Mouse (Mus musculus) heart, embryonic 10.5 days (tissue): Measurements from ENCODE around the gene Enkd1. TPM values are rescaled to one million over a fixed set of nuclear protein-coding genes. Genes with fewer than 3 reads are reported as not detected.

Experiments
- DNase-seq: peaks from one replicate; pipeline ENCODE4 v3.0.0-alpha.2; 2017; ENCODE audit warnings: low spot score
- H3K27ac ChIP-seq: fragments of 300-500 bp; sonication (generic); 2 replicates; pipeline ENCODE4 v1.5.1; 2016; ENCODE audit warnings: mild to moderate bottlenecking
- H3K27me3 ChIP-seq: fragments of 300-500 bp; sonication (generic); 2 replicates; pipeline ENCODE4 v1.6.1; 2016; ENCODE audit warnings: mild to moderate bottlenecking; ENCODE audit not compliant: poor library complexity, insufficient read depth, severe bottlenecking
- H3K36me3 ChIP-seq: fragments of 300-500 bp; sonication (generic); 2 replicates; pipeline ENCODE4 v1.6.1; 2016; ENCODE audit warnings: mild to moderate bottlenecking, moderate library complexity
- H3K4me1 ChIP-seq: fragments of 300-500 bp; sonication (generic); 2 replicates; pipeline ENCODE4 v1.6.1; 2016; ENCODE audit warnings: mild to moderate bottlenecking
- H3K4me3 ChIP-seq: fragments of 300-500 bp; sonication (generic); 2 replicates; pipeline ENCODE4 v1.5.1; 2016; ENCODE audit warnings: mild to moderate bottlenecking, moderate library complexity
- H3K9me3 ChIP-seq: fragments of 300-500 bp; sonication (generic); 2 replicates; pipeline ENCODE4 v1.6.1; 2016; ENCODE audit warnings: mild to moderate bottlenecking, moderate library complexity
- WGBS: fragments of 180-500 bp; shearing (Covaris S2); methylation state at CpG from one replicate; pipeline ENCODE4 v1.1.7; 2016; 5-methylcytosine and 5-hydroxymethylcytosine counted together
- polyA plus RNA-seq: library from polyadenylated mRNA; unstranded; fragments of >200 nt; fragmentation: Nextera tagmentation; extraction: Ambion mirVana; gene quantifications from 2 replicates; pipeline ENCODE4 v1.2.1, GENCODE M21; 2016

Enkd1 gene
- polyA plus RNA-seq = 18.7 and 28.8 TPM in 2 replicates

DNA sequence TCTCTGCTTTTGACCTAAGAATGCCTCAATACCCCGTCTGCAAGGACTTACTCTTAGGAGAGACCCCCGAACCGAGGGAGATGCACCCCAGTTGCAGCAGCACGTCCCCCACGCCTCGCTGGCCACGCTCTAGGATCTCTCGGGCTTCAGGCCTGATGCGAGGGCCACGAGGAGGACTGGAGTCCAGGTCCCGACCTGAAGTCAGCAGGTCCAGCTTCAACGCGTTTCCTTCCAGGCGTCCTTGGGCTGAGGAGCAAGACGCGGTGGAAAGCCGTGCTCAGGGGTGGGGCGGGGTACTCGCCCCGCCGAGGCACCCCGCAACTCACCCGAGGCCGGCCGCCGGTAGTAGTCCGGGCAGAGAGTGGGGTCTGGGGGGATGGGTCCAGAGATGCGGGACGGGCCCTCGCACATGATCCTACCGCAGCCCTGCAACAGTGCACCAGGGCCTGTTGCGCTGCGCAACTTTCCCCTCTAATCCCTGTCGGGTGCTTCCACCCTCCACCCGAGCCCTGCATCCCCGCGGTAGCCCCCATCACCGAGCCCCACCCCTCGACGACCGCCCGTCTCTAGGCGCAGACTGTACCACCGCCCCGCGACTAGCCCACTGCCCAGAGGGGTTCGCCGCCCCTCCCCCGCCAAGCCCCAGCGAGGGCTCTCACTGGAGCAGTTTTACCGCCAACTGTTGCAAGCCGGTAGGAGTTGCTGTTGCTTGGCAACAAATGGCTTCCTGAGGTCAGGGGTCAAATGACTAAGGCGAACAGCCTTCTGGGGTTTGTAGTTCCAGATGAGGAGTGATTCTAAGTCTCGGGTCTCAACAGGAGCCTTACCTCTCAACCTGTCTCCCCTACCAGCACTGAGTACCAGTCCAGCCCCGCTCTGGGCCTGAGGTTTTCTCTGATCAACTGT lies at the start of gene Enkd1, which contains the start of gene 4933405L10Rik:
Enkd1 (minus strand) TSS at position 713 of the 906 bp plus-strand sequence.
4933405L10Rik (plus strand) TSS at position 158 of the 906 bp plus-strand sequence.
- peak; percentile 95 for DNase-seq
- Histone ChIP-seq H3K36me3 (peaks cover 19% of the 10 kb centered on the region), H3K4me3 (peak within 1 kb of the TSS; percentile 79), H3K4me1 (peaks cover 21% of the 10 kb centered on the region), H3K9me3 (no peaks in the 10 kb centered on the region), H3K27ac (peak within 1 kb of the TSS; percentile 84), H3K27me3 (no peaks in the 10 kb centered on the region)
- WGBS = 1% methylated on average over 55 of the region's 55 CpGs

DNA sequence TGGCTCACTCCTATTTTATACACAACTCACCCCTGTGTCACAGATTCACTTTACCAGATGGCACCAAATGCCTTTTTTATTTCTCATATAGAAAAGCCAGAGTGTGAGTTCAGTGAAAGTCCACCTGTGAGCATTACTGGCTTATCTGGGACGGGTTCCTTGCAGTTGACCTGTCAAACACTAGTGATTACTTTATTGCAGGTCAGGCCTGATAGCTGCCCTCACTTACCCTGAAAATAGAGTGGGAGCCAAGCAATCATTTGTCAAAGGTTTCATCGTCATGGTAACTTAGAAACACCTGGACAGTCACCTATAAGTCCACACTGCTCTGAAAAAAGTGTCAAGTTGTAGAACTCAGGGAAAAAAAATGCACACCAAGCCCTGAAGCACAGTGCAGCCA lies 46.7 kb upstream of the Enkd1 start:
- no peaks in the 10 kb centered on the region for H3K36me3 ChIP-seq
- 71% methylated on average over 2 of the region's 2 CpGs for WGBS
- no peaks in the 10 kb centered on the region for H3K9me3 ChIP-seq
- no peak for DNase-seq
- H3K27me3 ChIP-seq = no peaks in the 10 kb centered on the region
- peaks cover 28% of the 10 kb centered on the region for H3K4me1 ChIP-seq
- H3K27ac ChIP-seq = no peak overlapping the region
- H3K4me3 ChIP-seq = no peak overlapping the region

DNA sequence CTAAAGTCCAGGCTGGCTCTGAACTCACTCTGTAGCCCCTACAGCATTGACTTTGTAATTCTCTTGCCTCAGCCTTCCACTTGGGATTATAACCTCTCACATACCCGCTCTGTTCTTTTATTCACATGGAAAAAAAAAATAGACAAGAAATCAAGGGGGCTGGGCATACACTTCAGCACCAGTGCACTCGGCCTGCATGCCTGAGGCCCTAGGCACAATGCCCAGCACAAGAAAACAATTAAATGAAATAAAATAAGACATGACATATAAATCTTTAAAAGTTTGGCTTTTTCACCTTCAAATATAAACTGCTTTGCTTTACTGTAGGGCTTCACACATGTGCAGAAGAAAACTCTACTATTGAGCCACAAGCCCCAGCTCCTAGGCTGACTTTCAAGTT lies 45.9 kb upstream of the Enkd1 start:
- no peaks in the 10 kb centered on the region for H3K9me3 ChIP-seq
- no peaks in the 10 kb centered on the region for H3K27me3 ChIP-seq
- 83% methylated on average over 2 of the region's 2 CpGs for WGBS
- H3K4me1 ChIP-seq = peaks cover 23% of the 10 kb centered on the region
- H3K27ac ChIP-seq = no peak overlapping the region
- no peaks in the 10 kb centered on the region for H3K36me3 ChIP-seq
- no peak overlapping the region for H3K4me3 ChIP-seq
- DNase-seq = no peak

DNA sequence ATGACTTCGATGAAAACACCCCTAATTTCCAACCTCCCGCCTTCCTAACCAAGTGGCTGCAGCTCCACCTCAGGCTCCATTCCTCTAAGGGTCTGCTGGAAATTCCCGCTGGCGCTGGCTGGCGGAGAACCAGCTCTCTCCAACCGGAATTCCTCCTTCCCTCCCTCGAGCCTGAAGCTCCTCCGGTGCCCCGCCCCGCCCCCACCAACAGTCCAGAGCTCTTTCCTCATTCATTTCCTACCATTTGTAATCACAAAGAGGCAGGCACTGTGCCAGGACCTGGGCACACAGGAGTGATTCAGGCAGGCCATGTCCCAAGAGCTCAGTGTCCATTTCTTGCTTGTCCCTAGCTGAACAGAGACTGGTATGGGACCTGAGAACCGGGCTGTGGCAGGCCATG lies 42.6 kb upstream of the Enkd1 start:
- Histone ChIP-seq H3K27me3 (no peaks in the 10 kb centered on the region), H3K27ac (peak overlapping the region; percentile 69), H3K36me3 (peaks cover 3% of the 10 kb centered on the region; the same call in 1 of the 2 replicates), H3K9me3 (no peaks in the 10 kb centered on the region), H3K4me1 (peaks cover 32% of the 10 kb centered on the region), H3K4me3 (peak overlapping the region; percentile 30; the same call in 1 of the 2 replicates)
- DNase-seq = peak; percentile 81
- WGBS = 7% methylated on average over 11 of the region's 11 CpGs

DNA sequence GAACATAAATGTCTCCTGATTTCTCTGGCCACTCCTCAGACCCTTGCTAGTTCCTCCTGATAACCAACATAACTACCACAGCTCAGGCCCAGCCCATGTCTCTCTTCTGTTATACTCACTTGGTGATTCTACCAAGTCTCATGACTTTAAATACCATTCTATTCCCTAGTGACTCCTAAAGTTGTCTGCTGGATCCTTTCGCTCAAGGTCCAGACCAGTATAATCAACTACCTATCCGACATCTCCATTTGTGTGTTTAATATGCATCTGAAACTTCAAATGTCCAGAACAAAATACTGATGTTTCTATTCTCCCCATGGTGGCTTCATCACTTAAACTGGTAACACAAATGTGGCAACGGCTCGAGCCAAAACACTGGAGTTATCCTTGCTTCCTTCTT lies 35.3 kb upstream of the Enkd1 start:
- Histone ChIP-seq H3K27me3 (no peaks in the 10 kb centered on the region), H3K4me3 (no peak overlapping the region), H3K27ac (no peak overlapping the region), H3K36me3 (peaks cover 5% of the 10 kb centered on the region; the same call in 1 of the 2 replicates), H3K4me1 (peaks cover 19% of the 10 kb centered on the region), H3K9me3 (no peaks in the 10 kb centered on the region)
- DNase-seq = no peak
- 80% methylated on average over 4 of the region's 4 CpGs for WGBS

DNA sequence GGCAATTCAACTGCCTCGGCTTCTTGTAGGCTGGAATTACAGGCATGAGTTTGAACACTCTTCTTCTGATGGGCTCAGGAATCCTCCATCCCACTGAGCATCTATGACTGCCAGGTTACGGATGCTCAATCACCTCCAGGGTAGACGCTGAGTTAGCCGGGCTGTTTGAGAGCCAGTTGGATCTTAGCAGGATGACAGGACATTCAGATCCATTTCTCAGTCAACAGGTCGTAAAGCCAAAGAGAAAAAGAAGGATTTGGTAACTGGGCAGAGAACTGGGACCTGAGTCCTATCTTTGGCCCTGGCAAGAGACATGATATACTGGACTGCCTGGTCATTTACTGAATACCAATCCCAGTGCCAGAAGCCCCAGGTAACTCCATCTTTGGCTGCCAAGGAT lies 31.2 kb upstream of the Enkd1 start:
- DNase-seq = no peak
- Histone ChIP-seq H3K36me3 (peaks cover 5% of the 10 kb centered on the region; the same call in 1 of the 2 replicates), H3K27me3 (no peaks in the 10 kb centered on the region), H3K4me3 (no peak overlapping the region), H3K4me1 (peaks cover 6% of the 10 kb centered on the region), H3K9me3 (no peaks in the 10 kb centered on the region), H3K27ac (no peak overlapping the region)
- 89% methylated on average over 5 of the region's 5 CpGs for WGBS

DNA sequence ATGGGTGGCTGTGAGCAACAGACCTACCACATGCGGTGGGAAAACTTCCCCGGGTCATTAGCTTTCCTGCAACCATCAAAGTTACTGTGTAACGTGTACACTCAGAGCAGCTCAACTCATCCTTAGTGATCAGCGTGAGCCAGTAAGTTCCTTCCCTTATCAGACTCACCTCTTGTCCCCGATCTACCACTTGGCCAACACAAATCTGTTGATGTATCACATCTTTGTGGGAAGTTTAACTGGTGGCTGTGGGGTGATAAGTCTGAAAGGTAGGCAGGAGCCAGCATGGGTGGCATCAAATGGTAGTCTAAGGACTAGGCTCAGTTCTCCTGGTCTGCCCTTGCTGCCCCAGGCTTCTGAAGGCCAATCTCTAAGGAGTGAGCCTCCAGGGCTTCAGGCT lies 24.2 kb upstream of the Enkd1 start:
- H3K36me3 ChIP-seq = peaks cover 9% of the 10 kb centered on the region
- peaks cover 6% of the 10 kb centered on the region; the same call in 1 of the 2 replicates for H3K4me1 ChIP-seq
- H3K4me3 ChIP-seq = no peak overlapping the region
- no peak overlapping the region for H3K27ac ChIP-seq
- no peak for DNase-seq
- WGBS = 91% methylated on average over 5 of the region's 5 CpGs
- no peaks in the 10 kb centered on the region for H3K9me3 ChIP-seq
- no peaks in the 10 kb centered on the region for H3K27me3 ChIP-seq

DNA sequence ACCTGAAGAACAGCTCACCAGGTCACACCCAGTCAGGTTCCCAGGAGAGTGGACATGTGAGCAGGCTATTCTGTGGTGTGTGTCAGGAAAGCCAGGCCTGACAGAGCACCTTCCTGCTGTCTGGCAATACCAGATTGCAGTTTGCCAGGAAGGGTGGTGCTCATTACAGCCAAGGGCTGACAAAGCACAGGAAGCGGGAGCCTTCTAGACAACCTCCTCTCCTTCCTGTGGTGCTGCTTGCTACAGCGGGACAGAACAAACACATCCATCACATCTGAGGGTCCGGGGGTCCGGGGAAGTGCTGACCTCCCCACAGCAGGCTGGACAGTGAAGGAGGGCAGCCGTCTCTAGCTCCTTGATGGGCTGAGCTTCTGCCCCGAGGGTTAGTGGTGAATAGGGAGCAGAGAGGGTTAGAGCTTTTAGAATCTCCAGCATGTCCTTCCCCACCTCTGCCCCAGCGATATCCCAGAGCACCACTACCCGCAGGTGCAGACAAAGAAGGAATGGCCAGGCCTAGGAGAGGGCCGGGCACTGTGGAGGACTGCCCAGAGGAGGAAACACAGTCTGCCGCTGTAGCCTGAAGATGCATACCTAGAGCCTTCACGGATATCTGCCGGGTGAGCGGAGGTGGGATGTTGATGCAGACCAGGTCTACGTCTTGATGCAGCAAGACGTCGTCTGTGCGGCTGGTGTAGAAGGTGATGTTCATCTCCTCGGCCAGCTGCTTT lies 19.6 kb upstream of the Enkd1 start:
- H3K36me3 ChIP-seq = peaks cover 36% of the 10 kb centered on the region
- 66% methylated on average over 18 of the region's 18 CpGs for WGBS
- H3K27me3 ChIP-seq = no peaks in the 10 kb centered on the region
- H3K27ac ChIP-seq = peak overlapping the region; percentile 74
- no peak for DNase-seq
- no peaks in the 10 kb centered on the region for H3K9me3 ChIP-seq
- no peak overlapping the region for H3K4me3 ChIP-seq
- H3K4me1 ChIP-seq = peaks cover 6% of the 10 kb centered on the region; the same call in 1 of the 2 replicates

DNA sequence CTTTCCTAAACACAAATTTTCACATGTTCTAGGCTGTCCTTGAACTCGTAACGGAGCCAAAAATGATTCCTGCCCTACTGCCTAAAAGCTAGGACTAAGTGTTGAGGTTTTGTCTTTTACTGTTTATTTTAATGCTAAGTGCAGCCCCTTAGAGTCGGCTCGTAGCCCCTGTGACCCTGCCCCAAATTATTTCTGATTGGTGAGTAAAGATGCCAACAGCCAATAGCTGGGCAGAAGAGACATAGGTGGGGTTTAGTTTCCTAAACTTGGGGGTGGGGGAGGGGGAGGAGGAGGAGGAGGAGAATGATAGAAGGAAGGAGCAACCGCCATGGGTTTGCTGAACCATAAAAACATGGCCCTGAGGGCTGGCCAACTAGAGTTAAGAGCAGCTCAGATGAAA lies 17.7 kb upstream of the Enkd1 start:
- H3K36me3 ChIP-seq = peaks cover 36% of the 10 kb centered on the region
- H3K9me3 ChIP-seq = no peaks in the 10 kb centered on the region
- no peak for DNase-seq
- no peak overlapping the region for H3K4me3 ChIP-seq
- H3K27ac ChIP-seq = no peak overlapping the region
- H3K4me1 ChIP-seq = peaks cover 6% of the 10 kb centered on the region; the same call in 1 of the 2 replicates
- no peaks in the 10 kb centered on the region for H3K27me3 ChIP-seq
- 73% methylated on average over 5 of the region's 5 CpGs for WGBS

DNA sequence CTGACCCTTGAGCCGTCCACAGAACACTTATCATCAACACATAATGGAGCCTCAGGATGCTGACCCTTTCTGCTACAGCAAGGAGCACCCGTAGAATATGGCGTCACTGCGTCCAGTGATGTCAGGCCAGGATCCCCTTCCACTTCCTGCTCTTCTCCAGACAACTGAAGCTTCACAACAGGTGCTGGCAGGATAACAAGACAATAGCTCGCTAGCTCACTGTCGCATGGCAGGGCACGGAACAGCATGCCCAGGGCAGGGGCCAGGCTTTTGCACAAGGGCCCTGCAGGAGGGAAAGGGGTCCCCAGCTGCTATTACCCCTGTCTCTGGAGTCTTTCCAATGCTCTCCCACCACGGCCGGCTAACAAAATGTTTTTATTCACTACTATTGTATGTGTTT lies 14.9 kb upstream of the Enkd1 start:
- no peaks in the 10 kb centered on the region for H3K27me3 ChIP-seq
- peaks cover 33% of the 10 kb centered on the region for H3K36me3 ChIP-seq
- DNase-seq = no peak
- 87% methylated on average over 9 of the region's 9 CpGs for WGBS
- H3K4me3 ChIP-seq = no peak overlapping the region
- peaks cover 4% of the 10 kb centered on the region; the same call in 1 of the 2 replicates for H3K4me1 ChIP-seq
- no peaks in the 10 kb centered on the region for H3K9me3 ChIP-seq
- no peak overlapping the region for H3K27ac ChIP-seq

DNA sequence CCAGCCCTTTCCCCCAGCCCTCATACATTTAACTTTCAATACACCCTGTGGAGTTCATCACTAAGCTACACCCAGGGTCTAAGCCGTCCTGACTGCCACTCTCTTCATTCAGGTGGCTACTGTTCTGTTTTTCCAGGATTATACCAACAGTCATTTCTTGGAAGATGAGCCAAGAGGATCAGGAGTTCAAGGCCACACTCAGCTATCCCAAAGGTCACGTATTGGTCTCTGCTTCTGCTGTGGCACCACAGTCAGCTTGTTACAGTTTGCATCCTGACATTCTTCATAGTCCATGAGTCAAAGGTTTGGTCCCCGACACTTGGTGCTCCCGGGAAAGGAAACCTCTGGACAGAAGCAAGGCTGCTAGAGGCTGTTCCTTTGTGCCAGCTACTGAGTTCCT lies 11.6 kb upstream of the Enkd1 start:
- no peak for DNase-seq
- H3K27ac ChIP-seq = no peak overlapping the region
- H3K4me1 ChIP-seq = no peaks in the 10 kb centered on the region
- H3K4me3 ChIP-seq = no peak overlapping the region
- H3K36me3 ChIP-seq = peaks cover 34% of the 10 kb centered on the region
- H3K9me3 ChIP-seq = no peaks in the 10 kb centered on the region
- 83% methylated on average over 4 of the region's 4 CpGs for WGBS
- no peaks in the 10 kb centered on the region for H3K27me3 ChIP-seq

DNA sequence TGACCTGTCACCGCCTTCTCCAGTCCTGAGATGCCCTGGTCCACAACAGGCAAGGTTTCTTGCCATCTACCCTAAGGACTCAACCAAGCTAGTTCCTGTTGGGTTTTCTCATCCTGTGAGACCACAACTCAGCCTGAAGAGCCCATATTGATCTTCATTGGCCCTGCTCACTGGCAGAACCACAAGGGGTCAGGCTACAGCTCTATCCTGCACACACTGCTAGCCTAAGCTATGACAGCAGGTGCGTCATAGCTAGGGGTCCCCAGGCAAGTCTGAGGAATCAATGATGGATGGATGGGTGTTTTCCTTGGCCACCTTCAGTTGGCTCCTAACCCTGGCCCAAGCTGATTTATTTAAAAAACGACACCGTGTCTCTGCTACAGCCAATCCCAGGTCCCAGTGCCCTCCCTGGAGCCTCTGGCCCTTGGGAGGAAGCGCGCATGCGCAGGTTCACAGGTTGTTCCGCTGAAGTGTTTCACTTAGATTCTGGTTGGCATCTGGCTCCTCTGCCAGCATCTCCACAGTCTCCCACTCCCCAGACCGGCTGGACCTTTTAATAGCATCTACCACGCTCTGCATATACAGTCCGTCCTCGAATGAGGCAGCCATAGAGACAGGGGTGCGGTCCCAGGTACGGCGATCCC lies 8.4 kb upstream of the Enkd1 start:
- H3K4me3 ChIP-seq = no peak overlapping the region
- H3K9me3 ChIP-seq = no peaks in the 10 kb centered on the region
- H3K27me3 ChIP-seq = no peaks in the 10 kb centered on the region
- no peak overlapping the region for H3K27ac ChIP-seq
- DNase-seq = no peak
- H3K36me3 ChIP-seq = peaks cover 19% of the 10 kb centered on the region
- no peaks in the 10 kb centered on the region for H3K4me1 ChIP-seq
- 85% methylated on average over 15 of the region's 15 CpGs for WGBS
